Mouse (Mus musculus) brain, adult 10 weeks (tissue): Measurements from ENCODE around the gene Pfn1. TPM values are rescaled to one million over a fixed set of nuclear protein-coding genes. Genes with fewer than 3 reads are reported as not detected.

Experiments used
- polyA plus RNA-seq: library from polyadenylated mRNA; stranded (reverse); fragments of 350-450 nt; fragmentation: Illumina TruSeq; extraction: RNeasy Lipid Tissue Mini Kit (QIAGEN cat#74804); gene quantifications from one replicate; pipeline ENCODE4 v1.2.3, GENCODE M21; 2015; ENCODE audit warnings: low read depth, low replicate concordance

Gene Pfn1
- polyA plus RNA-seq = 242 TPM

DNA sequence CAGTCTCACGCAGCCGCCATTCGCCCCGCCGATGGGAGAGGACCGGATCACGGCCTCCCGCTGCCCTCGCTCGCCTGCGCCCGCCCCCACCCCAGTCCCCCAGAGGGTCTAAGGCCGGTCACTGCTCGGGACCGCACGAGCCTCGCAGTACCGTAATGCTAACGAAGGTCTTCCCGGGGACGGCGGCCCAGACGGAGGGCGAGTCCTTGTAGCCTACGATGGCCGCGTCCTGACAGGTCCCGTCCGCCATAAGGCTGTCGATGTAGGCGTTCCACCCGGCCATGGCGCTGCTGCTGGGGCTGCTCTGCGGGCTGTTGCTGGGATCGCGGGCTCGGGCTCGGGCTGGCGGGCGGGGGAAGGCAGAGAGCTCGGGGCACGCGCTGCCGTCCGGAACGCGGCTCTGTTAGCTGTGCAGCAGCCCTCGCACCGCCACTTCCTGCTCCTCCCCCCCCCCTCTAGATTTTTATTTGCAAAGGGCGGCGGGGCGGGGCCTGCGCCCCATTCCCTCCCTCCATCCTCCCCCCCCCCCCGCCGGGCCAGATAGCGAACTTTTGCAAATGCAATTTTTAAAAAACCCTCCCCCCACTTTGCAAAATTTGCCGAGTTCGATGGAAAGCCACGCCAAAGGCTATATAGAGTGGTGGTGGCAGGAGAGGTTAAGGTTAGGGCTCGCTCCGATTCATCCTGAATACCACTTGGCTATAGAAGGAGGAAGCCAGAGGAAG, at the start of gene Pfn1:
TSS of gene Pfn1 (minus strand) at position 447 of the 725 bp plus-strand sequence.

DNA sequence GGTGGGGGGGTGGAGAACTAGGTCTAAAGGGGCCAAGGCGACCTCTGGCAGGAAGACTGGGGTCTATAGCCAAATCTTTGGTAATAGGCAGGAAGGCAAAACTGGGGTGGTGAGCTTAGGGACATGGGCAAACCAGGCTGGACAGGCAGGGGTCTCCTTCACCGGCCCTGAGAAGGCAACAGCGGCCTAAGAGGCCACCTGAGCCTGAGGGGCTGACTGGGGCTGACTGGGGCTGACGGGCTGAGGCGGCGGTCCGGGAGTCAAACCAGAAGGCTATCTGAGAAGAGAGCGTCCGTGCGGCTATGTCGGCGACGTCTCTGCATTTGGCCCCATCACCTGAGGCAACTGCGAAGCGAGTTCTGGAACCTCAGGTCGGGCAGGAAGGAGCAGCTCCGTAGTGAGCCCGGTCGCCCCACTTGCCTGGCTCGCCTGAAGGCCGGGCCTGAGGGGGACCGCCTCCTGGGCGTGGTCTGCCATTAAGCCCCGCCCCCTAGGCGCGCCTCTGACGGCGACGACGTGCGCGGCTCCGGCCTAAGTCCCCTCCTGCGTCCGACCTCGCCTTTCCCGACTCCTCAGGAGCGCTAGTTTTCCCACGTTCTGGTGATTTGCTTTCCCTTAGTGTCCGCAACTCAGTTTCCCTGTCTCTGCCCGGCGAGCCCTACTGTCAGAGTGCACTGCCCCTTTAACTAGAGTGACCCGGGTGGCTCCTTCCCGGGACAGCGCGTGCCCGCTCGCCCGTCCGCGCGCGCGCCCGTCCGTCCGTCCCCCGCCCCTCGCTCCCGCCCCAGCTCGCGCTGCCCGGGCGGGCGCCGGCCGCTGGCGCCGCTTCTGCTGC, 45.5 kb upstream of the Pfn1 start, which contains the start of the genes Inca1 and Kif1c:
TSS of gene Inca1 (minus strand) at position 434 of the 835 bp plus-strand sequence.
TSS of gene Kif1c (plus strand) at position 827 of the 835 bp plus-strand sequence.

DNA sequence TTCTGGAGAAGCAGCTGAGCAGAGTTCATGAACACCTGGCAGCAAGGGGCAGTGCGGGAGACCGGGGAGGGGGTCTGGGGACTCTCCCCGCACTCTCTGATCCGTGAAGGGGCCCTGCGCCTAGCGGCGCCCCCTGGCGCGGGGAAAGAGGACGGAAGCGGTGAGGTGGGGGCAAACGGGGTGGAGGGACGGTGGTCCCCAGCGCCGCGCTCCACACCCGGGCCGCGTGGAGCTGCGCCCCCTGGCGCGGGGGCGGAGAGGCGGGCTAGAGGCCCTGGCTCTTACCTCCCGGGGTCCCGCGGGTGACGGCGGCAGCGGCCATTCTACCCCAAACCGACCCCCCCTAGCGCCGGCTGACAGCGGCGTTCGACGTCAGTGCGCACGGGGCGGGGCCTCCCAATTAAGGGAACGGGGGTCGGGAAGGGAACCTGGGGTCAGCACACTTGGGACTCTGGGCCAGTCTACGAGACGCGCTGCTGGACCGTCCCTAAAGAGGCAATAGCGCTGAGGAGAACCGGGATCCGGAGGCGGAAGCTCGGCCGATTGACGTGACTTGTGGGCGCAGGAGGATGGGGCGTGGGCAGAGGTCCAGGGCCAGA, 33.3 kb upstream of the Pfn1 start, which contains the start of gene Camta2:
TSS of gene Camta2 (minus strand) at position 505 of the 599 bp plus-strand sequence.

GRCm38 (mm10) chr11:70668771-70669505, 14.5 kb upstream of the Pfn1 start, which contains the start of gene Spag7:
Gene Spag7 (minus strand): TSS chr11:70669416.

DNA sequence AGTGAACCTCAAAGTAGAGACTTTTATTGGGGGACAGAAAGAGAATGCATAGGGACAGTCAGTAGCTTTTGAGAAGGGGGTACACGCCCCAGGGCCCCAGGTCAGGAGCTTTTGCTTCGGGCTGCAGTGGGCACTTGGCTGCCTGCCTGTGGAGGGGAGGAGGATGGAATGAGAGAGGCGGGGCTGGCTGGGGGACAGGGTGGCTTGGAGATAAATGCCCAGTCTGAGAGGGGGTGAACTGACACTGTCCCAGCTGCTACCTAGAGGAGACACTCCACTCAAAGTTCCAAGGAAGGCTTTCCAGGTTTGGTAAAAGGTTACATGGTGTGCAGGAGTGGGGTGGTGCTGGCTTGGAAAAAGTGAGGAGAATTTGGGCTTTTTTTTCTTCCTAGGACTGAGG, 2.5 kb upstream of the Pfn1 start, which contains the start of gene Eno3:
TSS of gene Eno3 (plus strand) at position 239 of the 400 bp plus-strand sequence.

DNA sequence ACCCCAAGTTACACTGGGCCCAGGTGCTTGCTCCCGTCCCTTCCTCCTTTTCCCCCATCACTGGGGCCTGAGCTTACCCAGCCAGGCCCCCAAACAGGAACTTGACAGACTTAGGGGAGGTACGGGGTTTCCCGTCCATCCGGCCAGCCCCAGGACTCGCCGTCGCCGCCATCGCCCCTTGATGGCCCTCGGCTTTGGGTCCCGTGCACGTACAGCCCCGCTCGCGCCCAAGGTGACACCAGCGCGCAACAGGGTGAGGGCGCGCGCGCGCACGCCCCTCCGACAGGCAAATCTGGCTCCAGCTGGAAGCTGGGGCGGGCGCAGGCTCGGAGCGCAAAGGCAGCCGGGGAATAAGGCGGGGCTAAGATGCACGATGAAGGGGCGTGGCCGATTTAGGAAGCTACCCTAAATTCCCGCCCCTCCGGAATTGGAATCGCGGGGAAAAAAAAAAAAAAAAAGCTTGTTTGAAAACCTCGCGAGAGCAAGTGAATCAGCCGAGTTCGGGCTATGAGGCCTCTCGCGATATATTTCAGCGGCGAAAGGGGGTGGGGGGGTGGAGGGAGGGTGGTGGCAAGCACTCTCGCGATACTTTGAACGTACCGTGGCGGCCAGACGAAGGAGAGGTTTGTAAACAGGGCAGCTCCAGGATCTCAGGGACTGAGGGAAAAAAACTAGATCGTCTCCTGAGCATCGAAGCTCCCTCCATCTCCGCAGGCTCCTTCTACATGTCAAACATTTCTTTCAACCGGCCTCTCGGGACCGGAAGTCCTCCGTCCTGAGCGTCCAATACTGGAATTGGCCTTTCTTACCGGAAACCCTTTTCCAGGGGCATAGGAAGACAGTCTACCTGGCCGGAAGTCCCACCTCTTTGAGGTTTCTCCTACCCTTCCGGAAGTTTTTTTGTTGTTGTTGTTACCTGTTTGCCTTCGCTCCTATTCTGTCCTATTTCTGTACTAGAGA, 7.5 kb downstream of the Pfn1 start, which contains the start of the genes Rnf167 and Slc25a11:
TSS of gene Rnf167 (plus strand) at position 545 of the 960 bp plus-strand sequence.
TSS of gene Slc25a11 (minus strand) at position 789 of the 960 bp plus-strand sequence.

GRCm38 (mm10) chr11:70638714-70639278, 15.6 kb downstream of the Pfn1 start, which contains the start of gene Gp1ba:
Gene Gp1ba (plus strand): TSS chr11:70639122.

GRCm38 (mm10) chr11:70619101-70619500, 35.3 kb downstream of the Pfn1 start, which contains the start of gene Chrne:
Gene Chrne (minus strand): TSS chr11:70619216.

GRCm38 (mm10) chr11:70615516-70616093, 38.8 kb downstream of the Pfn1 start, which contains the start of gene 4930544D05Rik:
Gene 4930544D05Rik (plus strand): TSS chr11:70615848.

Other genes starting within 250 kb of the Pfn1 start
- 20.3 TPM for gene Pelp1, start 244.6 kb downstream of the Pfn1 start, polyA plus RNA-seq
- 79.9 TPM for gene Arrb2, start 222.0 kb downstream of the Pfn1 start, polyA plus RNA-seq
- 24.0 TPM for gene Med11, start 202.7 kb downstream of the Pfn1 start, polyA plus RNA-seq
- 0.36 TPM for gene Zmynd15, start 195.2 kb downstream of the Pfn1 start, polyA plus RNA-seq
- gene Cxcl16, start 194.7 kb downstream of the Pfn1 start, polyA plus RNA-seq = 2.5 TPM
- gene Tm4sf5, start 149.4 kb downstream of the Pfn1 start, polyA plus RNA-seq = 1.5 TPM
- not detected for gene Vmo1, start 140.0 kb downstream of the Pfn1 start, polyA plus RNA-seq
- gene Gltpd2, start 135.4 kb downstream of the Pfn1 start, polyA plus RNA-seq = not detected
- gene Psmb6, start 129.3 kb downstream of the Pfn1 start, polyA plus RNA-seq = 328 TPM
- not detected for gene Gm40193, start 121.7 kb downstream of the Pfn1 start, polyA plus RNA-seq
- gene Pld2, start 114.6 kb downstream of the Pfn1 start, polyA plus RNA-seq = 15.0 TPM
- 199 TPM for gene Mink1, start 91.8 kb downstream of the Pfn1 start, polyA plus RNA-seq
- gene 4930544D05Rik, start 38.8 kb downstream of the Pfn1 start, polyA plus RNA-seq = not detected
- gene Chrne, start 35.4 kb downstream of the Pfn1 start, polyA plus RNA-seq = not detected
- gene Gp1ba, start 15.5 kb downstream of the Pfn1 start, polyA plus RNA-seq = not detected
- 88.6 TPM for gene Rnf167, start 7.4 kb downstream of the Pfn1 start, polyA plus RNA-seq
- gene Slc25a11, start 7.2 kb downstream of the Pfn1 start, polyA plus RNA-seq = 157 TPM
- gene Eno3, start 2.6 kb upstream of the Pfn1 start, polyA plus RNA-seq = 11.5 TPM
- gene Spag7, start 14.8 kb upstream of the Pfn1 start, polyA plus RNA-seq = 82.8 TPM
- 127 TPM for gene Camta2, start 33.5 kb upstream of the Pfn1 start, polyA plus RNA-seq
- gene Inca1, start 45.5 kb upstream of the Pfn1 start, polyA plus RNA-seq = 2.6 TPM
- gene Kif1c, start 45.9 kb upstream of the Pfn1 start, polyA plus RNA-seq = 51.5 TPM
- 16.0 TPM for gene Zfp3, start 109.6 kb upstream of the Pfn1 start, polyA plus RNA-seq
- not detected for gene Scimp, start 157.9 kb upstream of the Pfn1 start, polyA plus RNA-seq
- gene Rabep1, start 190.1 kb upstream of the Pfn1 start, polyA plus RNA-seq = 62.1 TPM